Mouse (Mus musculus): ENCODE data around the gene Slc12a8. TPM values are rescaled to one million over a fixed set of nuclear protein-coding genes. Genes with fewer than 3 reads are reported as not detected.

Gene Slc12a8
- total and polyA plus RNA-seq, 2 experiments from 2014 or later: 0.71 to 1.1 TPM

DNA sequence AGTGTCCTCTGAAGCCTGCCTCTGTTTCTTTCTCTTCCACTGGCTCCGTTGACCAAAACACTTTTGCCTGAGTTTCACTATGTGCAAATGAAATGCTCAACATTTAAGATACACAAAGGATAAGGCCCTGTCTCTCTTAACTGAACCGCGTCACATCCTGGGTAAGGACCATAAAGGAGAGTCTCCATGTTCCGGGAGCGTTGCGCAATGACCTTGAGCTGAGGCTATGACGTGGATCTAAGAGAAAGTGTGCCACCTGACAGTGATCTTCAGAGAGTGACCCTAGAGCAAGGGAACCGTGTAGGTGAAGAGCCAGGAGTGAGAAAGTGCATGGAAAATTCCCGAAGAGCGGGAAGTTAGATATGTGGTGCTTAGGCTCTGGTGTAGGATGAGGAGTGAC lies 49.3 kb downstream of the Slc12a8 start:
- Histone ChIP-seq H3K27ac (ENCODE audit: low read depth, low read length) (no peak overlapping the region), H3K9me3 (ENCODE audit: low read length) (no peaks in the 10 kb centered on the region), H3K4me2 (ENCODE audit: low read depth, low read length, poor library complexity, severe bottlenecking) (no peak overlapping the region), H3K27me3 (ENCODE audit: insufficient read depth, low read length) (no peaks in the 10 kb centered on the region), H3K9ac (replicated peaks; ENCODE audit: low read length, poor library complexity, severe bottlenecking) (no peak overlapping the region), H3K4me1 (ENCODE audit: insufficient read depth, low read length) (no peaks in the 10 kb centered on the region), H3K36me3 (ENCODE audit: insufficient read depth, low read length) (no peaks in the 10 kb centered on the region), H3K4me3 (ENCODE audit: low read depth, low read length) (no peak overlapping the region)
- DNase-seq (ENCODE audit: low spot score): no peak
- ATAC-seq (ENCODE audit: low FRiP score): no peak
- 92% methylated on average over 10 of the region's 10 CpGs for WGBS
- TF ChIP-seq CTCF (IDR thresholded peaks at IDR 0.05): no peak

DNA sequence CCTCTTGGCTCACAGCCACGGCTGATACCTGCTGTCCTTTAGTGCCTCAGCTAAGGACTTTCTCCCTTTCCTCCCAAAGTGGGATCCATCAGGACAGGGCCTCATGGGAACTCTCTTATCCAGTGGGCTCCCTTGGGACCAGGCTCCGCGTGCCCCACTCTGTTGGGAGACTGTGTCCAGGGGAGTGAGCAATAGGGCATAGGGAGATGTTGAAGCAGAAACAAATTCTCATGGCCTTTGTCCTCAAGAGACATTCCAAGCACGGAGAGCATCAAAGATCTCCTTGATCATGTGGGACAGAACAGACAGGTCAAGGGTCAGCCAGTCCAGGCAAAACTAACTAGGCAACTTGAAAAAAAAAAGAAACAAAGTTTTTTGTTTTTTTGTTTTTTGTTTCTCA lies 50.6 kb downstream of the Slc12a8 start:
- ATAC-seq (ENCODE audit: low FRiP score): no peak

DNA sequence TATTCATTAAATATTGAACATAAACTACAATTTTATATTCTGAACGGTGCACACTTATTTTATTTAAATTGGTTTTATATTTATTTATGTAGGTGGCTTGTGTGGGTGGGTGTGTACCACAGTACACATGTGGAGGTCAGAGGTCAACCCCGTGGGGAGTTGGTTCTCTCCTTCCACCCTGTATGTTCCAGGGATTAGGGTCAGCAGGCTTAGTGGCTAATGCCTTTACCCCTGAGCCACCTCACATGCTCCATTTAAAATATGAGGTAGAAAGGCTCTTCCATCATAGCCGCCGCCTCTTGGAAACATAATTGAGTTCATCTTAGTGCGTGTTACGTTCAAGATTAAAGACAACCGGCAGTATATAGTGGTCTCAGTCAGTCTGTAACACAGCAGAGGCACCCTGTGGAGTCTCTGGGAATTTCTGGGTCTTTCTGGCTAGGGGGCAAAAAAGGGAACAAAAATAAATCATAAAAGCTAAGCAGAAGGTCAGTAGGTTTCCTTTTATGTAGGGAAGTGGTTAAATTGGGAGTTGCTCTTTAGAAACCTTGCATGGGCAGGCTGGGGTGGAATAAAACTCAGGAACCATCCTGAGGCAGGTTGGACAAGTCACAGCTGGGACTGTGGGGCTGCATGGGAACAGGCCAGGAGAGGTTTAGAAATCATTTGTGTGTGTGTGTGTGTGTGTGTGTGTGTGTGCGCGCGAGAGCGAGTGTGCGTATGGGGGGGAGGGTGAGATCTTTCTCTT lies 51.3 kb downstream of the Slc12a8 start:
- no peak for ATAC-seq (ENCODE audit: low FRiP score)
- 65% methylated on average over 12 of the region's 12 CpGs for WGBS
- Histone ChIP-seq H3K36me3 (ENCODE audit: insufficient read depth, low read length) (no peaks in the 10 kb centered on the region), H3K4me2 (ENCODE audit: low read depth, low read length, poor library complexity, severe bottlenecking) (no peak overlapping the region), H3K9me3 (ENCODE audit: low read length) (no peaks in the 10 kb centered on the region), H3K4me1 (ENCODE audit: insufficient read depth, low read length) (no peaks in the 10 kb centered on the region), H3K4me3 (ENCODE audit: low read depth, low read length) (no peak overlapping the region), H3K27ac (ENCODE audit: low read depth, low read length) (no peak overlapping the region), H3K9ac (replicated peaks; ENCODE audit: low read length, poor library complexity, severe bottlenecking) (no peak overlapping the region), H3K27me3 (ENCODE audit: insufficient read depth, low read length) (no peaks in the 10 kb centered on the region)
- no peak for TF ChIP-seq CTCF (IDR thresholded peaks at IDR 0.05)
- DNase-seq (ENCODE audit: low spot score): no peak

More for the DNA sequence above, 50.6 kb downstream of the Slc12a8 start:
- Histone ChIP-seq H3K27me3 (ENCODE audit: insufficient read depth, low read length) (no peaks in the 10 kb centered on the region), H3K4me2 (ENCODE audit: low read depth, low read length, poor library complexity, severe bottlenecking) (no peak overlapping the region), H3K4me1 (ENCODE audit: insufficient read depth, low read length) (no peaks in the 10 kb centered on the region), H3K36me3 (ENCODE audit: insufficient read depth, low read length) (no peaks in the 10 kb centered on the region), H3K27ac (ENCODE audit: low read depth, low read length) (no peak overlapping the region), H3K9ac (replicated peaks; ENCODE audit: low read length, poor library complexity, severe bottlenecking) (no peak overlapping the region), H3K4me3 (ENCODE audit: low read depth, low read length) (no peak overlapping the region), H3K9me3 (ENCODE audit: low read length) (no peaks in the 10 kb centered on the region)
- no peak for TF ChIP-seq CTCF (IDR thresholded peaks at IDR 0.05)
- 59% methylated on average over 4 of the region's 4 CpGs for WGBS
- DNase-seq (ENCODE audit: low spot score): no peak

DNA sequence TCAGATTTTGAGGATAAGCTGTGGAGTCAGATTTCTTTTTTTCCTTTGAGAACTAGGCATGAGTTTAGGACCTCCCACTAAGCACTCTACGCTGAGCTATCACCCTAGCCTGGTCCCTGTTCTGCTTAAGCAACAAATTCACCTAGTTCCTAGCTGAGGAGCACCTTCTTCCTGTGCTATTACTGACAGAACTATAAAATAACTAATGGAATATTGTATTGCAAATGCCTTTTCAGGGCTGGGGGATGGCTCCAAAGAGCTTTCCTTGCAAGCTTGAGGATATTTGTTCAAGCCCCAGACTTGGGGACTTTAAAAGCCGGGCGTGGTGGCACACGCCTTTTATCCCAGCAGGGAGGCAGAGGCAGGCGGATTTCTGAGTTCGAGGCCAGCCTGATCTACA lies 55.5 kb downstream of the Slc12a8 start:
- H3K9me3 ChIP-seq (ENCODE audit: low read length): no peaks in the 10 kb centered on the region
- no peak for DNase-seq (ENCODE audit: low spot score)
- H3K4me1 ChIP-seq (ENCODE audit: insufficient read depth, low read length): no peaks in the 10 kb centered on the region
- no peak overlapping the region for H3K4me2 ChIP-seq (ENCODE audit: low read depth, low read length, poor library complexity, severe bottlenecking)
- H3K27ac ChIP-seq (ENCODE audit: low read depth, low read length): no peak overlapping the region
- no peak for ATAC-seq (ENCODE audit: low FRiP score)
- H3K9ac ChIP-seq (replicated peaks; ENCODE audit: low read length, poor library complexity, severe bottlenecking): no peak overlapping the region
- H3K36me3 ChIP-seq (ENCODE audit: insufficient read depth, low read length): no peaks in the 10 kb centered on the region
- no peaks in the 10 kb centered on the region for H3K27me3 ChIP-seq (ENCODE audit: insufficient read depth, low read length)
- TF ChIP-seq CTCF (IDR thresholded peaks at IDR 0.05): no peak
- no peak overlapping the region for H3K4me3 ChIP-seq (ENCODE audit: low read depth, low read length)
- WGBS: 84% methylated on average over 6 of the region's 6 CpGs

DNA sequence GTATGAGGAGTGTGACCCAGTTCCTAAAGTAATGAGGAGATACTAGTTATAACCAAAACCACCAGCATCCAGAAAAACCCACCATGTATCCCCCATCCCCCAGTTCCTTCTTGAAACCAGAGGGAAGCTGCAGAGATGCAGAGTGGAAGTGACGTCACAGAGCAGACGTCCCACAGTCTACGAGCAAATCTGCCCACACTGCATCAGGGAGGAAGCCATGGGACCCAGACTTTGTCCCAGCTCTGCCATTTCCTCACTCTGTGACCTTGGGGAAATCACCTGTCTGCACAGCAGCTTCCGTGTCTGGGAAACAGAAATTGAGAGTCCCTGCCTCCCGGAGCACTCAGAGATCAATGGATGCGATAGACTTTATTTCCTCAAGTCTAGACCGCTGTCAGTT lies 56.6 kb downstream of the Slc12a8 start:
- Histone ChIP-seq H3K9ac (replicated peaks; ENCODE audit: low read length, poor library complexity, severe bottlenecking) (no peak overlapping the region), H3K4me3 (ENCODE audit: low read depth, low read length) (no peak overlapping the region), H3K36me3 (ENCODE audit: insufficient read depth, low read length) (no peaks in the 10 kb centered on the region), H3K4me2 (ENCODE audit: low read depth, low read length, poor library complexity, severe bottlenecking) (no peak overlapping the region), H3K4me1 (ENCODE audit: insufficient read depth, low read length) (no peaks in the 10 kb centered on the region), H3K27ac (ENCODE audit: low read depth, low read length) (no peak overlapping the region), H3K27me3 (ENCODE audit: insufficient read depth, low read length) (no peaks in the 10 kb centered on the region), H3K9me3 (ENCODE audit: low read length) (no peaks in the 10 kb centered on the region)
- ATAC-seq (ENCODE audit: low FRiP score): no peak
- WGBS: 86% methylated on average over 7 of the region's 7 CpGs
- TF ChIP-seq CTCF (IDR thresholded peaks at IDR 0.05): no peak
- DNase-seq (ENCODE audit: low spot score): no peak

DNA sequence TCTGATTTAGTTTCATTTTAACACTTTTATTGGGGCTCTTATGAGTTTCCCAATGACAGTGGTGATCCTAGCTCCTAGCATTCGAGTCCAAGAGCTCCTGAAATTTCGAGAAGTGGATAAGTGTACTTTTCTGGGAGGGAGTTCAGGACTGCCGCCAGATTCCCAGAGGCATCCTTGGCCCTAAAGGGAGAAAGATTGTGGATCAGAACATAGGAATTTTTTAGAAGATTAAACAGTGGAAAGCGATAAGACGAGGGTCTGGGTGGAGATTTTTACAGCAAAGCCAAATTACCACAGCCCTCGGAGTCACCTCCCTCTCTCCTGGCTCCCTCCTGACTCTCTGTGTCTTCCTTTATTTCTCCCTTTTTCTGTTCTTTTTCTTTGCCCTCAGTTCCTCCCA lies 58.6 kb downstream of the Slc12a8 start:
- Histone ChIP-seq H3K4me3 (ENCODE audit: low read depth, low read length) (no peak overlapping the region), H3K4me1 (ENCODE audit: insufficient read depth, low read length) (no peaks in the 10 kb centered on the region), H3K27me3 (ENCODE audit: insufficient read depth, low read length) (no peaks in the 10 kb centered on the region), H3K9ac (replicated peaks; ENCODE audit: low read length, poor library complexity, severe bottlenecking) (no peak overlapping the region), H3K36me3 (ENCODE audit: insufficient read depth, low read length) (no peaks in the 10 kb centered on the region), H3K27ac (ENCODE audit: low read depth, low read length) (no peak overlapping the region), H3K9me3 (ENCODE audit: low read length) (no peaks in the 10 kb centered on the region), H3K4me2 (ENCODE audit: low read depth, low read length, poor library complexity, severe bottlenecking) (no peak overlapping the region)
- DNase-seq (ENCODE audit: low spot score) (no peak), ATAC-seq (ENCODE audit: low FRiP score) (no peak)
- no peak for TF ChIP-seq CTCF (IDR thresholded peaks at IDR 0.05)
- WGBS: 78% methylated on average over 6 of the region's 6 CpGs
